Mouse (Mus musculus) stomach, postnatal 0 days (tissue): ENCODE measurements at regions not wholly inside any gene's neighbourhood (a gene's known extent, or its start where the extent isn't known, plus 50 kb on each side); places are given as distances from the start of the nearest gene placed in this dataset.

Experiments
- ATAC-seq: fragments of 200-750 bp; cut with Nextera tagmentation; 2 replicates; pipeline ENCODE4 v1.8.0; 2017; ENCODE audit not compliant: low FRiP score, low TSS enrichment
- DNase-seq: peaks from one replicate; pipeline ENCODE4 v3.0.0-alpha.2; 2016; ENCODE audit warnings: low spot score
- H3K27ac ChIP-seq: fragments of 300-500 bp; sonication (generic); replicated peaks from 2 replicates; pipeline ENCODE4 v1.5.1; 2014; ENCODE audit warnings: mild to moderate bottlenecking, control low read depth
- H3K27me3 ChIP-seq: fragments of 300-500 bp; sonication (generic); 2 replicates; pipeline ENCODE4 v1.6.1; 2014; ENCODE audit warnings: low read length; ENCODE audit not compliant: control insufficient read depth, insufficient read depth
- H3K36me3 ChIP-seq: fragments of 300-500 bp; sonication (generic); 2 replicates; pipeline ENCODE4 v1.6.1; 2014; ENCODE audit warnings: low read length, mixed read lengths; ENCODE audit not compliant: control insufficient read depth, insufficient read depth
- H3K4me1 ChIP-seq: fragments of 300-500 bp; sonication (generic); replicated peaks from 2 replicates; pipeline ENCODE4 v1.6.1; 2014; ENCODE audit warnings: antibody characterized with exemption; ENCODE audit not compliant: control insufficient read depth, insufficient read depth
- H3K4me2 ChIP-seq: fragments of 300-500 bp; sonication (generic); replicated peaks from 2 replicates; pipeline ENCODE4 v1.6.1; 2014; ENCODE audit warnings: low read depth, mild to moderate bottlenecking, control low read depth, moderate library complexity
- H3K4me3 ChIP-seq: fragments of 300-500 bp; sonication (generic); 2 replicates; pipeline ENCODE4 v1.5.1; 2014; ENCODE audit warnings: low read depth, low read length, control low read depth
- H3K9ac ChIP-seq: fragments of 300-500 bp; sonication (generic); 2 replicates; pipeline ENCODE4 v1.6.1; 2014; ENCODE audit warnings: mild to moderate bottlenecking, low read length, control low read depth, mixed read lengths
- H3K9me3 ChIP-seq: fragments of 300-500 bp; sonication (generic); 2 replicates; pipeline ENCODE4 v1.6.1; 2016; ENCODE audit warnings: low read length; ENCODE audit not compliant: control insufficient read depth
- CTCF ChIP-seq: IDR thresholded peaks from 2 replicates; pipeline ENCODE4 v1.5.1; 2016; ENCODE audit warnings: antibody characterized with exemption, low read depth, mild to moderate bottlenecking, moderate library complexity
- EP300 ChIP-seq: optimal IDR thresholded peaks from 2 replicates; pipeline ENCODE3; 2016; ENCODE audit warnings: antibody characterized with exemption
- WGBS: fragments of 180-500 bp; shearing (Covaris S2); extraction: QIAGEN DNeasy Blood & Tissue Kit; methylation state at CpG from one replicate; pipeline ENCODE4 v1.1.7; 2014; 5-methylcytosine and 5-hydroxymethylcytosine counted together

- no peak overlapping the region for H3K4me3 ChIP-seq
- DNase-seq: no peak
- H3K27me3 ChIP-seq: no peaks in the 10 kb centered on the region
- H3K9ac ChIP-seq: no peak overlapping the region
- no peaks in the 10 kb centered on the region for H3K4me1 ChIP-seq
- 62% methylated on average over 8 of the region's 8 CpGs for WGBS
- no peak overlapping the region for H3K27ac ChIP-seq
- H3K36me3 ChIP-seq: no peaks in the 10 kb centered on the region
- TF ChIP-seq EP300 (no peak), CTCF (no peak)
- no peak for ATAC-seq
- H3K9me3 ChIP-seq: no peaks in the 10 kb centered on the region
- H3K4me2 ChIP-seq: no peak overlapping the region
These were observed 231.0 kb downstream of the Igsf11 start for GRCm38 (mm10) chr16:39123445-39123952.

- Histone ChIP-seq H3K9ac (no peak overlapping the region), H3K4me3 (no peak overlapping the region), H3K9me3 (no peaks in the 10 kb centered on the region), H3K27me3 (no peaks in the 10 kb centered on the region), H3K36me3 (no peaks in the 10 kb centered on the region), H3K4me1 (no peaks in the 10 kb centered on the region), H3K27ac (no peak overlapping the region), H3K4me2 (no peak overlapping the region)
- WGBS: 79% methylated on average over 2 of the region's 2 CpGs
- DNase-seq: no peak
- no peak for TF ChIP-seq EP300
- TF ChIP-seq CTCF: no peak
- no peak for ATAC-seq
These were observed 240.0 kb downstream of the Igsf11 start for GRCm38 (mm10) chr16:39132459-39132858.

GRCm38 (mm10) chr16:39135777-39136176 lies 243.3 kb downstream of the Igsf11 start:
- no peak overlapping the region for H3K27ac ChIP-seq
- TF ChIP-seq CTCF: no peak
- no peak for TF ChIP-seq EP300
- ATAC-seq (no peak), DNase-seq (no peak)
- no peak overlapping the region for H3K4me2 ChIP-seq
- H3K9me3 ChIP-seq: no peaks in the 10 kb centered on the region
- no peaks in the 10 kb centered on the region for H3K4me1 ChIP-seq
- 66% methylated on average over 4 of the region's 4 CpGs for WGBS
- no peaks in the 10 kb centered on the region for H3K27me3 ChIP-seq
- H3K36me3 ChIP-seq: no peaks in the 10 kb centered on the region
- H3K9ac ChIP-seq: no peak overlapping the region
- H3K4me3 ChIP-seq: no peak overlapping the region

- TF ChIP-seq CTCF (no peak), EP300 (no peak)
- DNase-seq (no peak), ATAC-seq (no peak)
- Histone ChIP-seq H3K4me2 (no peak overlapping the region), H3K9me3 (no peaks in the 10 kb centered on the region), H3K4me3 (no peak overlapping the region), H3K9ac (no peak overlapping the region), H3K36me3 (no peaks in the 10 kb centered on the region), H3K27me3 (no peaks in the 10 kb centered on the region), H3K27ac (no peak overlapping the region), H3K4me1 (no peaks in the 10 kb centered on the region)
- WGBS: 53% methylated on average over 2 of the region's 2 CpGs
These were observed 254.7 kb downstream of the Igsf11 start for GRCm38 (mm10) chr16:39147151-39147550.

DNA sequence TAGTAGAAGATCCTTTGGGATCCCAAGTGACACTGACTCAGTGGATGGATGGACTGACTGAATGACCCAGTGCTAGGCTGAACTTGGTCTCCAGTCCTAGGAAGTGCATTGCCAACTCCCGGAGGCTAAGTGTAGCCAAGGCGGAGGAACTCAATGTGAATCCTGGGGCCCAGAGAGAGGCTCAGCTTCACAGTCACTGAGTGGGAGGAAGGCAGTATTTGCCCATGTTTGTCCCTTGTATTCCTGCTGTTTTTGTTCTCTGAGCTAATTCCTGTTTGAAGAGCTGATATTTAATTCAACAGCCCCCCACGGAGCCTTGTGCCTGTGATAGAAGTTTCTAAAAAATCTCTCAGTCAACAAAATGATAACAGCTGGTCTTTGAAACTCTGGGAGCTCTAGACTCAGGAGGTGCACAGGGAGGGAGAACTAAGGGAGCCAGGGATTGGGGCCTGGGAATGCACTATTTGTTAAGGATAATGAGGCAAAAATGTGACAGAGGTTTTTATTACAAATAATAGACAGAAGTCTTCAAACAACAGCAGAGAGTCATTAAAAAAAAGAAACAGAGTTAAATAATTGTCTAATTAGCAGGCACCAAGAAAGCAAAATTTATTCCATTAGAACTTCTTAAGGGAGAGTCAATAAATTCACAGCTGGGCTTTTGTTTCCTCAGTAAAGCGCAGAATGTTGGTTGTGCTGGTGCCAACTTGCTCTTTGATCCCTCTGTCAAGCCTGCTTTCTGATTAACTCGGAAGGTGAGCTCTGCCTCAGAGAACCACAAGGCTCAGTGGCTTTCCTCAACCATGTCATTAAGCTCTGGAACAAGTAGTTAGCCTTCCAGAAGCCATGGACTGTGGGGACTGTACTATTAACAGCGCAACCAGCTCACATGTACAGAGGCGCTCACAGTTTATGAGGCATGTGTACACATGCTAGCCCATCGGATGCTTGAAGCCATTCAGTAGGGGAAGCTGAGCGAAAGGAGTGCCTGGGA lies 259.2 kb downstream of the Igsf11 start:
- Histone ChIP-seq H3K27me3 (no peaks in the 10 kb centered on the region), H3K36me3 (no peaks in the 10 kb centered on the region), H3K4me1 (no peaks in the 10 kb centered on the region), H3K9me3 (no peaks in the 10 kb centered on the region), H3K4me3 (no peak overlapping the region), H3K4me2 (no peak overlapping the region), H3K9ac (no peak overlapping the region), H3K27ac (no peak overlapping the region)
- DNase-seq (no peak), ATAC-seq (no peak)
- no peak for TF ChIP-seq EP300
- TF ChIP-seq CTCF: no peak
- WGBS: 66% methylated on average over 9 of the region's 9 CpGs

- Histone ChIP-seq H3K4me2 (no peak overlapping the region), H3K36me3 (no peaks in the 10 kb centered on the region), H3K27ac (no peak overlapping the region), H3K27me3 (no peaks in the 10 kb centered on the region), H3K4me3 (no peak overlapping the region), H3K9ac (no peak overlapping the region), H3K9me3 (no peaks in the 10 kb centered on the region), H3K4me1 (no peaks in the 10 kb centered on the region)
- ATAC-seq (no peak), DNase-seq (no peak)
- WGBS: 25% methylated on average over 3 of the region's 3 CpGs
- TF ChIP-seq CTCF (no peak), EP300 (no peak)
These were observed 266.4 kb downstream of the Igsf11 start for GRCm38 (mm10) chr16:39158893-39159292.
